Mouse (Mus musculus) liver, embryonic 11.5 days (tissue): ENCODE results near the gene Olfr638. TPM values are rescaled to one million over a fixed set of nuclear protein-coding genes. Genes with fewer than 3 reads are reported as not detected.
"Not testable (repeated sequence)": the region's sequence is repeated elsewhere in the genome, so short reads cannot be mapped to it uniquely, and the experiment has no call there.

Source experiments
- ATAC-seq: fragments of 200-750 bp; cut with Nextera tagmentation; replicated peaks from 2 replicates; pipeline ENCODE4 v1.8.0; 2017; ENCODE audit warnings: moderate number of reproducible peaks, mild to moderate bottlenecking, moderate TSS enrichment, moderate library complexity; ENCODE audit not compliant: low FRiP score
- DNase-seq: peaks from one replicate; pipeline ENCODE4 v3.0.0-alpha.2; 2017; ENCODE audit warnings: low spot score
- H3K27ac ChIP-seq: fragments of 300-500 bp; sonication (generic); 2 replicates; pipeline ENCODE4 v1.5.1; 2014; ENCODE audit warnings: mild to moderate bottlenecking, low read depth, low read length, control low read depth
- H3K27me3 ChIP-seq: fragments of 300-500 bp; sonication (generic); replicated peaks from 2 replicates; pipeline ENCODE4 v1.6.1; 2014; ENCODE audit warnings: low read length, mixed read lengths; ENCODE audit not compliant: control insufficient read depth, insufficient read depth
- H3K36me3 ChIP-seq: fragments of 300-500 bp; sonication (generic); 2 replicates; pipeline ENCODE4 v1.6.1; 2014; ENCODE audit warnings: mild to moderate bottlenecking, low read length, moderate library complexity, mixed read lengths; ENCODE audit not compliant: control insufficient read depth, insufficient read depth
- H3K4me1 ChIP-seq: fragments of 300-500 bp; sonication (generic); replicated peaks from 2 replicates; pipeline ENCODE4 v1.6.1; 2014; ENCODE audit warnings: low read length, mixed read lengths; ENCODE audit not compliant: control insufficient read depth, insufficient read depth
- H3K4me2 ChIP-seq: fragments of 300-500 bp; sonication (generic); 2 replicates; pipeline ENCODE4 v1.6.1; 2014; ENCODE audit warnings: mild to moderate bottlenecking, control low read depth, moderate library complexity
- H3K4me3 ChIP-seq: fragments of 300-500 bp; sonication (generic); 2 replicates; pipeline ENCODE4 v1.5.1; 2014; ENCODE audit warnings: low read depth, low read length, control low read depth
- H3K9ac ChIP-seq: fragments of 300-500 bp; sonication (generic); 2 replicates; pipeline ENCODE4 v1.6.1; 2014; ENCODE audit warnings: low read depth, low read length, control low read depth
- H3K9me3 ChIP-seq: fragments of 300-500 bp; sonication (generic); 2 replicates; pipeline ENCODE4 v1.6.1; 2016; ENCODE audit warnings: low read length, inconsistent platforms, mixed read lengths; ENCODE audit not compliant: control insufficient read depth
- WGBS: fragments of 180-500 bp; shearing (Covaris S2); extraction: QIAGEN DNeasy Blood & Tissue Kit; methylation state at CpG from one replicate; pipeline ENCODE4 v1.1.7; 2014; 5-methylcytosine and 5-hydroxymethylcytosine counted together
- polyA plus RNA-seq: library from polyadenylated mRNA; unstranded; fragments of >200 nt; fragmentation: Nextera tagmentation; extraction: Ambion mirVana; gene quantifications from 2 replicates; pipeline ENCODE4 v1.2.1, GENCODE M21; 2014

Olfr638 gene
- polyA plus RNA-seq: not detected in 2 replicates

GRCm38 (mm10) chr7:103998446-103998845, at the start of gene Olfr638:
Gene Olfr638, plus strand, starts transcription at chr7:103998746.
- no peaks in the 10 kb centered on the region for H3K36me3 ChIP-seq
- DNase-seq (no peak), ATAC-seq (no peak)
- H3K9me3 ChIP-seq: no peaks in the 10 kb centered on the region
- H3K4me3 ChIP-seq: no peak within 1 kb of the TSS
- no peaks in the 10 kb centered on the region for H3K27me3 ChIP-seq
- no peak within 1 kb of the TSS for H3K4me2 ChIP-seq
- H3K4me1 ChIP-seq: no peaks in the 10 kb centered on the region
- no peak within 1 kb of the TSS for H3K9ac ChIP-seq
- H3K27ac ChIP-seq: no peak within 1 kb of the TSS

GRCm38 (mm10) chr7:103966873-103967272, 31.7 kb upstream of the Olfr638 start:
- H3K9ac ChIP-seq, H3K4me1 ChIP-seq, ATAC-seq, DNase-seq, H3K9me3 ChIP-seq, H3K27ac ChIP-seq, H3K27me3 ChIP-seq, H3K4me3 ChIP-seq, H3K36me3 ChIP-seq, H3K4me2 ChIP-seq: not testable (repeated sequence)
- 92% methylated on average over 22 of the region's 22 CpGs for WGBS

- no peak for ATAC-seq
- Histone ChIP-seq H3K27ac (no peak within 1 kb of the TSS), H3K4me3 (no peak within 1 kb of the TSS), H3K4me1 (no peaks in the 10 kb centered on the region), H3K9me3 (no peaks in the 10 kb centered on the region), H3K4me2 (no peak within 1 kb of the TSS), H3K27me3 (no peaks in the 10 kb centered on the region), H3K9ac (no peak within 1 kb of the TSS), H3K36me3 (no peaks in the 10 kb centered on the region)
- no peak for DNase-seq
- WGBS: 71% methylated on average over 1 of the region's 1 CpGs
Observed at GRCm38 (mm10) chr7:103970852-103971251, 27.7 kb upstream of the Olfr638 start, which contains the start of gene Olfr635. Gene Olfr635, plus strand, starts transcription at chr7:103971152.

- H3K36me3 ChIP-seq: no peaks in the 10 kb centered on the region
- no peaks in the 10 kb centered on the region for H3K4me1 ChIP-seq
- no peak for ATAC-seq
- no peak overlapping the region for H3K27ac ChIP-seq
- no peak for DNase-seq
- no peaks in the 10 kb centered on the region for H3K27me3 ChIP-seq
- WGBS: 44% methylated on average over 1 of the region's 1 CpGs
- H3K9me3 ChIP-seq: no peaks in the 10 kb centered on the region
- H3K9ac ChIP-seq: no peak overlapping the region
- no peak overlapping the region for H3K4me2 ChIP-seq
- no peak overlapping the region for H3K4me3 ChIP-seq
Observed at GRCm38 (mm10) chr7:103971782-103972181, 26.8 kb upstream of the Olfr638 start.

- ATAC-seq: no peak
- no peaks in the 10 kb centered on the region for H3K4me1 ChIP-seq
Observed at GRCm38 (mm10) chr7:103999124-103999523, 578 bp downstream of the Olfr638 start.

GRCm38 (mm10) chr7:104017203-104017602, 18.7 kb downstream of the Olfr638 start, which contains the start of gene Olfr639:
Gene Olfr639, minus strand, starts transcription at chr7:104017303.
- Histone ChIP-seq H3K36me3 (no peaks in the 10 kb centered on the region), H3K27ac (no peak within 1 kb of the TSS), H3K4me2 (no peak within 1 kb of the TSS), H3K4me1 (no peaks in the 10 kb centered on the region), H3K27me3 (no peaks in the 10 kb centered on the region), H3K9me3 (no peaks in the 10 kb centered on the region), H3K9ac (no peak within 1 kb of the TSS), H3K4me3 (no peak within 1 kb of the TSS)
- no peak for DNase-seq
- ATAC-seq: no peak

More at GRCm38 (mm10) chr7:103999124-103999523, 578 bp downstream of the Olfr638 start:
- Histone ChIP-seq H3K4me2 (no peak overlapping the region), H3K27me3 (no peaks in the 10 kb centered on the region), H3K4me3 (no peak overlapping the region), H3K9me3 (no peaks in the 10 kb centered on the region), H3K27ac (no peak overlapping the region), H3K9ac (no peak overlapping the region), H3K36me3 (no peaks in the 10 kb centered on the region)
- no peak for DNase-seq

GRCm38 (mm10) chr7:104018953-104019352, 20.4 kb downstream of the Olfr638 start:
- DNase-seq: no peak
- no peak overlapping the region for H3K4me2 ChIP-seq
- no peak overlapping the region for H3K4me3 ChIP-seq
- no peaks in the 10 kb centered on the region for H3K27me3 ChIP-seq
- ATAC-seq: no peak
- no peak overlapping the region for H3K9ac ChIP-seq
- H3K9me3 ChIP-seq: no peaks in the 10 kb centered on the region
- H3K27ac ChIP-seq: no peak overlapping the region
- no peaks in the 10 kb centered on the region for H3K4me1 ChIP-seq
- H3K36me3 ChIP-seq: no peaks in the 10 kb centered on the region
- 74% methylated on average over 1 of the region's 1 CpGs for WGBS

- Histone ChIP-seq H3K36me3 (no peaks in the 10 kb centered on the region), H3K4me2 (no peak overlapping the region), H3K27me3 (no peaks in the 10 kb centered on the region), H3K4me3 (no peak overlapping the region), H3K9me3 (no peaks in the 10 kb centered on the region), H3K4me1 (no peaks in the 10 kb centered on the region), H3K9ac (no peak overlapping the region), H3K27ac (no peak overlapping the region)
- WGBS: 83% methylated on average over 6 of the region's 6 CpGs
- ATAC-seq (no peak), DNase-seq (no peak)
Observed at GRCm38 (mm10) chr7:104021651-104022050, 23.1 kb downstream of the Olfr638 start.

GRCm38 (mm10) chr7:104025473-104025872, 26.9 kb downstream of the Olfr638 start, which contains the start of gene Olfr640:
Gene Olfr640, minus strand, starts transcription at chr7:104025573.
- no peaks in the 10 kb centered on the region for H3K4me1 ChIP-seq
- H3K9me3 ChIP-seq: no peaks in the 10 kb centered on the region
- 73% methylated on average over 6 of the region's 6 CpGs for WGBS
- ATAC-seq (no peak), DNase-seq (no peak)
- no peaks in the 10 kb centered on the region for H3K36me3 ChIP-seq
- H3K4me2 ChIP-seq: no peak within 1 kb of the TSS
- no peak within 1 kb of the TSS for H3K27ac ChIP-seq
- no peak within 1 kb of the TSS for H3K4me3 ChIP-seq
- H3K27me3 ChIP-seq: no peaks in the 10 kb centered on the region
- H3K9ac ChIP-seq: no peak within 1 kb of the TSS
